Mouse (Mus musculus): ENCODE data around the gene Gm49391. TPM values are rescaled to one million over a fixed set of nuclear protein-coding genes. Genes with fewer than 3 reads are reported as not detected.

Gm49391 gene
- polyA plus RNA-seq, 1 experiment from 2014 or later: 0.82 TPM

DNA sequence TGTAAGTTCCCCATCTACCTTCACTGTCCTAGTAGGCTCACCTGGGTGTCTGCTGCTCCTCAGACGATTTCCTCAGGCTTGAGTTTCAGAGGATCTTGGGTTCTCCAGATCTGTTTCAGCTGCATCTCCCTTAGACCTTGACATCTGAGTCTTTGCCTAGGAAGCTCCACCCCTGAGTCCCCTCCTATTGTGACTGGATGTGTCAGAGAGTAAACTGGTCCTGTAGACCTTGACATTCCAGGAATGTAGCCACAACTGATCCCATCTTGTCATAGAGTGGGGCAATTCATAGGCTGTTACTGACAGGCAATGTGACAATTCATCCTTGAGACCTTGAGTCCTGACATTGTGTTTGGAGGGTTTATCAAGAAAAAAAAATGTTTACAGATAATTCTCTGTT, 72.1 kb downstream of the Gm49391 start, which contains the start of gene 4930486L24Rik:
Gene 4930486L24Rik, minus strand, starts transcription at position 195 of the 400 bp plus-strand sequence.
- Histone ChIP-seq H3K27ac (replicated peaks) (no peak within 1 kb of the TSS), H3K4me1 (replicated peaks) (no peaks in the 10 kb centered on the region), H3K9ac (no peak within 1 kb of the TSS), H3K36me3 (replicated peaks) (no peaks in the 10 kb centered on the region), H3K4me3 (replicated peaks) (no peak within 1 kb of the TSS), H3K9me3 (replicated peaks) (no peaks in the 10 kb centered on the region), H3K4me2 (no peak within 1 kb of the TSS), H3K27me3 (no peaks in the 10 kb centered on the region)
- ATAC-seq (ENCODE audit: insufficient read depth): no peak
- WGBS (ENCODE audit: insufficient replicate concordance): 41% methylated on average over 1 of the region's 1 CpGs

DNA sequence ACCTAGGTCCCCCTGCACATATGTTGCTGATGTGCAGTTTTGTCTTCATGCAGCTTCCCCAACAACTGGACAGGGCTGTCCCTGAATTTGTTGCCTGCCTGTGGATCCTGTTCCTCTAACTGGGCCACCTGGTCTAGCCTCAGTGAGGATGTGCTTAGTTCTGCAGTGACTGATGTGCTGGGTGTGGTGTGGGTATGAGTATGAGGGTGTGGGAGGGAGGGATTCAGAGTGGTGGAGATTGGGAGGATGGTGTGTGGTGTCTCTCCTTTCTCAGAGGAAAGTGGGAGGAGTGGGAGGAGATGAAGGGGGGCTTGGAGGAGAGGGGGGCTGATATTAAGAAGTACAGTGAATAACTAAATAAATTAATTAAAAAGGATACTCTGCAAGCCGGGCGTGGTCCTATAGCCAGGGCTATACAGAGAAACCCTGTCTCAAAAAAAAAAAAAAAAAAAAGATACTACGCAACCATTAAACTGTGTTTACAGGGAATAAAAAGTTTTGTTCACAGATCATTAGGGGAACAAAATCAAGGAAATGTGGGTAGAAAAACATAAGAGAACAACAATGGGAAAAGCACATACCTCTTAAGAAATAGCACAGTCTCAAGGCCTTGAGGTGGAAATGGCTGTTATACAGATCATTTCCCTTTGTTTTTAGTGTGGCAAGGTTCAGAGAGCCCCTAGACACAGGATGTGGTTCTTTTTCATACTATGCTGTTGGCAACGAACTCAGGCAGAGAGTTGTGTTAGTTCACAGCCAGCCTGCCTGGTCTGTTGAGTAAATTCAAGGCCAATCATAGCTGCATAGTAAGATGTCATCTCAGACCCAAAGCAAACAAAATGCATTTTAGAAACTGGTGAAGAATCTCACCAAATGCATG, 87.9 kb downstream of the Gm49391 start:
- Histone ChIP-seq H3K36me3 (replicated peaks) (no peaks in the 10 kb centered on the region), H3K4me3 (replicated peaks) (no peak overlapping the region), H3K27ac (replicated peaks) (no peak overlapping the region), H3K27me3 (no peaks in the 10 kb centered on the region), H3K9me3 (replicated peaks) (no peaks in the 10 kb centered on the region), H3K9ac (no peak overlapping the region), H3K4me2 (no peak overlapping the region), H3K4me1 (replicated peaks) (no peaks in the 10 kb centered on the region)
- 61% methylated on average over 4 of the region's 4 CpGs for WGBS (ENCODE audit: insufficient replicate concordance)
- no peak for ATAC-seq (ENCODE audit: insufficient read depth)

Other genes with a start within 250 kb of the Gm49391 start
- gene BC051665, start 150.2 kb downstream of the Gm49391 start, polyA plus RNA-seq (2015; fragmentation: Nextera tagmentation; extraction: Ambion mirVana): not detected in 2 replicates
- not detected in 2 replicates for gene Ctsll3, start 133.7 kb downstream of the Gm49391 start, polyA plus RNA-seq (2015; fragmentation: Nextera tagmentation; extraction: Ambion mirVana)
- 0.06 TPM in 1 of 2 replicates, not detected in the other for gene 4930486L24Rik, start 72.1 kb downstream of the Gm49391 start, polyA plus RNA-seq (2015; fragmentation: Nextera tagmentation; extraction: Ambion mirVana)
- gene Gm49392, start 39.7 kb downstream of the Gm49391 start, polyA plus RNA-seq (2015; fragmentation: Nextera tagmentation; extraction: Ambion mirVana): 0.26 TPM in 1 of 2 replicates, not detected in the other
- gene Ctla2b, start 39.1 kb downstream of the Gm49391 start, polyA plus RNA-seq (2015; fragmentation: Nextera tagmentation; extraction: Ambion mirVana): 4.1 and 5.6 TPM in 2 replicates
- not detected in 2 replicates for gene Tpbpb, start 31.7 kb downstream of the Gm49391 start, polyA plus RNA-seq (2015; fragmentation: Nextera tagmentation; extraction: Ambion mirVana)
- not detected in 2 replicates for gene Gm49393, start 981 bp downstream of the Gm49391 start, polyA plus RNA-seq (2015; fragmentation: Nextera tagmentation; extraction: Ambion mirVana)
- 24.2 and 25.8 TPM in 2 replicates for gene Ctla2a, start 54 bp upstream of the Gm49391 start, polyA plus RNA-seq (2015; fragmentation: Nextera tagmentation; extraction: Ambion mirVana)
- gene Tpbpa, start 5.4 kb upstream of the Gm49391 start, polyA plus RNA-seq (2015; fragmentation: Nextera tagmentation; extraction: Ambion mirVana): not detected in 2 replicates
- gene Ctsj, start 69.4 kb upstream of the Gm49391 start, polyA plus RNA-seq (2015; fragmentation: Nextera tagmentation; extraction: Ambion mirVana): not detected in 2 replicates
- gene Ctsq, start 104.1 kb upstream of the Gm49391 start, polyA plus RNA-seq (2015; fragmentation: Nextera tagmentation; extraction: Ambion mirVana): not detected in 2 replicates
- not detected in 2 replicates for gene Ctsr, start 227.7 kb upstream of the Gm49391 start, polyA plus RNA-seq (2015; fragmentation: Nextera tagmentation; extraction: Ambion mirVana)

Data from liver, embryonic 15.5 days (tissue).